ENCODE assay signal across 9 mouse cellular contexts in genomic region chr6:91146443-91147151, GRCm38 (mm10). TPM values are rescaled to one million over a fixed set of nuclear protein-coding genes. Genes with fewer than 3 reads are reported as not detected.
DNase-seq lines count a peak whose midpoint lies in the region; ATAC-seq and TF ChIP-seq lines count a peak whose summit lies in the region.
"Had no signal": no experiment of that assay in that cellular context is flagged by ENCODE, and none has a peak within 500 bp of the region (broad histone marks: within the 10 kb centered on the region; RNA-seq: fewer than 3 reads in every experiment).

No protein-coding gene starts in this region.

- TF ChIP-seq CTCF in forebrain, postnatal 0 days (IDR thresholded peaks at IDR 0.05; ENCODE audit: low read depth), result no peak
- no peak for TF ChIP-seq CTCF in lung, postnatal 0 days (IDR thresholded peaks at IDR 0.05)

- no peak overlapping the region for H3K9ac ChIP-seq in kidney, embryonic 15.5 days
- no peak overlapping the region for H3K9ac ChIP-seq in forebrain, postnatal 0 days
- H3K9ac ChIP-seq in midbrain, embryonic 16.5 days (ENCODE audit: low read depth, low read length), result 0 out of 2 replicates have a peak overlapping the region, but pooled peaks have one; percentile 30
- no peak overlapping the region for H3K9ac ChIP-seq in lung, postnatal 0 days (replicated peaks; ENCODE audit: low read depth)
- H3K9ac ChIP-seq: limb, embryonic 13.5 days had no signal

- peak; percentile 48; the same call in 1 of the 2 replicates for ATAC-seq in kidney, embryonic 15.5 days (replicated peaks; ENCODE audit: low FRiP score)
- ATAC-seq in forebrain, postnatal 0 days, result peak; percentile 77
- peak; percentile 81 for ATAC-seq in midbrain, embryonic 16.5 days
- no peak for ATAC-seq in lung, postnatal 0 days

- no peaks in the 10 kb centered on the region for H3K36me3 ChIP-seq in kidney, embryonic 15.5 days
- H3K36me3 ChIP-seq in embryonic facial prominence, embryonic 10.5 days (replicated peaks), result no peaks in the 10 kb centered on the region
- no peaks in the 10 kb centered on the region for H3K36me3 ChIP-seq in forebrain, postnatal 0 days (ENCODE audit: insufficient read depth)
- H3K36me3 ChIP-seq in midbrain, embryonic 16.5 days (ENCODE audit: control insufficient read depth, insufficient read depth, low read length), result no peaks in the 10 kb centered on the region
- no peaks in the 10 kb centered on the region for H3K36me3 ChIP-seq in lung, postnatal 0 days (ENCODE audit: insufficient read depth, low read length)
- H3K36me3 ChIP-seq: limb, embryonic 13.5 days had no signal

- no peak for TF ChIP-seq EP300 in lung, postnatal 0 days (IDR thresholded peaks at IDR 0.05)

- H3K4me2 ChIP-seq in kidney, embryonic 15.5 days, result no peak overlapping the region
- no peak overlapping the region for H3K4me2 ChIP-seq in forebrain, postnatal 0 days (ENCODE audit: low read depth)
- H3K4me2 ChIP-seq in midbrain, embryonic 16.5 days (ENCODE audit: low read length), result no peak overlapping the region
- no peak overlapping the region for H3K4me2 ChIP-seq in lung, postnatal 0 days (replicated peaks; ENCODE audit: low read depth, low read length)
- H3K4me2 ChIP-seq: limb, embryonic 13.5 days had no signal

- 13% methylated on average over 5 of the region's 5 CpGs for WGBS in kidney, embryonic 15.5 days
- 25% methylated on average over 5 of the region's 5 CpGs for WGBS in embryonic facial prominence, embryonic 10.5 days
- WGBS in forebrain, postnatal 0 days, result 6% methylated on average over 5 of the region's 5 CpGs
- WGBS in midbrain, embryonic 16.5 days, result 7% methylated on average over 5 of the region's 5 CpGs
- 41% methylated on average over 5 of the region's 5 CpGs for WGBS in lung, postnatal 0 days

- H3K4me3 ChIP-seq in kidney, embryonic 15.5 days (replicated peaks), result no peak overlapping the region
- H3K4me3 ChIP-seq in embryonic facial prominence, embryonic 10.5 days, result no peak overlapping the region
- no peak overlapping the region for H3K4me3 ChIP-seq in forebrain, postnatal 0 days (ENCODE audit: low read depth, low read length)
- no peak overlapping the region for H3K4me3 ChIP-seq in midbrain, embryonic 16.5 days (ENCODE audit: low read depth, low read length)
- H3K4me3 ChIP-seq in lung, postnatal 0 days (ENCODE audit: low read depth, low read length), result no peak overlapping the region
- H3K4me3 ChIP-seq: limb, embryonic 13.5 days had no signal

- no peaks in the 10 kb centered on the region for H3K9me3 ChIP-seq in kidney, embryonic 15.5 days (replicated peaks)
- H3K9me3 ChIP-seq in embryonic facial prominence, embryonic 10.5 days, result no peaks in the 10 kb centered on the region
- no peaks in the 10 kb centered on the region for H3K9me3 ChIP-seq in forebrain, postnatal 0 days (ENCODE audit: low read length)
- no peaks in the 10 kb centered on the region for H3K9me3 ChIP-seq in midbrain, embryonic 16.5 days (replicated peaks; ENCODE audit: control insufficient read depth, low read length, poor library complexity, severe bottlenecking)
- no peaks in the 10 kb centered on the region for H3K9me3 ChIP-seq in lung, postnatal 0 days (ENCODE audit: low read length)
- H3K9me3 ChIP-seq: limb, embryonic 13.5 days had no signal

- no peak for DNase-seq in kidney, adult 8-10 months
- peak; percentile 24 for DNase-seq in embryonic facial prominence, embryonic 10.5 days (ENCODE audit: low spot score)
- DNase-seq in forebrain, postnatal 0 days, result peak; percentile 49
- DNase-seq in thymus, postnatal 0 days (ENCODE audit: low spot score), result no peak
- no peak for DNase-seq in gastrocnemius, adult 8-10 months (ENCODE audit: low spot score in 2 of 2)
- no peak for DNase-seq in lung, postnatal 0 days (ENCODE audit: low spot score)

- H3K4me1 ChIP-seq in kidney, embryonic 15.5 days, result peaks cover 26% of the 10 kb centered on the region
- peaks cover 14% of the 10 kb centered on the region for H3K4me1 ChIP-seq in embryonic facial prominence, embryonic 10.5 days
- H3K4me1 ChIP-seq in forebrain, postnatal 0 days (ENCODE audit: insufficient read depth), result peaks cover 7% of the 10 kb centered on the region
- peaks cover 23% of the 10 kb centered on the region for H3K4me1 ChIP-seq in midbrain, embryonic 16.5 days (ENCODE audit: control insufficient read depth, insufficient read depth, low read length)
- no peaks in the 10 kb centered on the region for H3K4me1 ChIP-seq in lung, postnatal 0 days (ENCODE audit: insufficient read depth, low read depth, low read length)

- H3K27me3 ChIP-seq in kidney, embryonic 15.5 days, result no peaks in the 10 kb centered on the region
- H3K27me3 ChIP-seq in embryonic facial prominence, embryonic 10.5 days (replicated peaks; ENCODE audit: low read depth, poor library complexity, severe bottlenecking), result 0 out of 2 replicates have a peak, but pooled peaks cover 3% of the 10 kb centered on the region
- H3K27me3 ChIP-seq in forebrain, postnatal 0 days (ENCODE audit: insufficient read depth, low read length), result no peaks in the 10 kb centered on the region
- no peaks in the 10 kb centered on the region for H3K27me3 ChIP-seq in midbrain, embryonic 16.5 days (ENCODE audit: control insufficient read depth, insufficient read depth, low read depth, low read length)
- no peaks in the 10 kb centered on the region for H3K27me3 ChIP-seq in lung, postnatal 0 days (replicated peaks; ENCODE audit: insufficient read depth, low read length)
- H3K27me3 ChIP-seq: limb, embryonic 13.5 days had no signal

- peak overlapping the region; percentile 47 for H3K27ac ChIP-seq in kidney, embryonic 15.5 days
- H3K27ac ChIP-seq in embryonic facial prominence, embryonic 10.5 days (replicated peaks), result peak overlapping the region; percentile 65; the same call in 1 of the 2 replicates
- H3K27ac ChIP-seq in forebrain, postnatal 0 days (ENCODE audit: low read depth, low read length), result peak overlapping the region; percentile 73
- peak overlapping the region; percentile 88 for H3K27ac ChIP-seq in midbrain, embryonic 16.5 days (ENCODE audit: low read length)
- no peak overlapping the region for H3K27ac ChIP-seq in lung, postnatal 0 days (ENCODE audit: low read length)
- H3K27ac ChIP-seq: limb, embryonic 13.5 days had no signal

RNA-seq across cellular contexts. Expression of gene Hdac11, which starts 9.9 kb away (rescaled TPM):
- polyA plus RNA-seq in kidney, embryonic 15.5 days (2015; fragmentation: Nextera tagmentation; extraction: Ambion mirVana), result 13.2 and 14.3 TPM in 2 replicates
- polyA plus RNA-seq in embryonic facial prominence, embryonic 10.5 days (2016; fragmentation: Nextera tagmentation; extraction: Ambion mirVana), result 8.6 and 9.8 TPM in 2 replicates
- 70.3 and 81.0 TPM in 2 replicates for total RNA-seq in forebrain, postnatal 0 days (2014; rRNA removed)
- polyA plus RNA-seq in forebrain, postnatal 0 days (2015; fragmentation: Nextera tagmentation; extraction: Ambion mirVana), result 27.4 and 34.5 TPM in 2 replicates
- 48.0 and 56.3 TPM in 2 replicates for polyA plus RNA-seq in midbrain, embryonic 16.5 days (2015; fragmentation: Nextera tagmentation; extraction: Ambion mirVana)
- 6.2 and 7.0 TPM in 2 replicates for polyA plus RNA-seq in thymus, postnatal 0 days (2015; fragmentation: Nextera tagmentation; extraction: Ambion mirVana)
- 1 to 10 TPM; 7.0 to 9.6 (median 8.6) TPM for total RNA-seq in gastrocnemius, adult 8-10 months (2022)
- 3.8 and 3.9 TPM in 2 replicates for polyA plus RNA-seq in lung, postnatal 0 days (2015; fragmentation: Nextera tagmentation; extraction: Ambion mirVana)

RNA-seq across cellular contexts. Expression of gene Nup210, which starts 30.0 kb away (rescaled TPM):
- polyA plus RNA-seq in kidney, embryonic 15.5 days (2015; fragmentation: Nextera tagmentation; extraction: Ambion mirVana), result 22.8 and 24.2 TPM in 2 replicates
- polyA plus RNA-seq in embryonic facial prominence, embryonic 10.5 days (2016; fragmentation: Nextera tagmentation; extraction: Ambion mirVana), result 15.8 and 17.3 TPM in 2 replicates
- total RNA-seq in forebrain, postnatal 0 days (2014; rRNA removed), result 36.6 and 52.6 TPM in 2 replicates
- 9.1 and 12.5 TPM in 2 replicates for polyA plus RNA-seq in forebrain, postnatal 0 days (2015; fragmentation: Nextera tagmentation; extraction: Ambion mirVana)
- polyA plus RNA-seq in midbrain, embryonic 16.5 days (2015; fragmentation: Nextera tagmentation; extraction: Ambion mirVana), result 20.5 and 20.7 TPM in 2 replicates
- polyA plus RNA-seq in thymus, postnatal 0 days (2015; fragmentation: Nextera tagmentation; extraction: Ambion mirVana), result 36.0 and 37.9 TPM in 2 replicates
- 10 to 100 TPM; 20.1 to 27.6 (median 21.6) TPM for total RNA-seq in gastrocnemius, adult 8-10 months (2022)
- 5.8 and 7.0 TPM in 2 replicates for polyA plus RNA-seq in lung, postnatal 0 days (2015; fragmentation: Nextera tagmentation; extraction: Ambion mirVana)

Comparison
In these comparisons a context has a peak if more than half of its experiments do, and no peak if none do; other contexts are left out.
1. DNase-seq: peak in embryonic facial prominence, embryonic 10.5 days (single experiment) and forebrain, postnatal 0 days (single experiment); none in kidney, adult 8-10 months (0 of 2), thymus, postnatal 0 days (single experiment), gastrocnemius, adult 8-10 months (0 of 2) and lung, postnatal 0 days (single experiment).